Mouse (Mus musculus): Measurements from ENCODE around the gene A330070K13Rik.

Gene A330070K13Rik

DNA sequence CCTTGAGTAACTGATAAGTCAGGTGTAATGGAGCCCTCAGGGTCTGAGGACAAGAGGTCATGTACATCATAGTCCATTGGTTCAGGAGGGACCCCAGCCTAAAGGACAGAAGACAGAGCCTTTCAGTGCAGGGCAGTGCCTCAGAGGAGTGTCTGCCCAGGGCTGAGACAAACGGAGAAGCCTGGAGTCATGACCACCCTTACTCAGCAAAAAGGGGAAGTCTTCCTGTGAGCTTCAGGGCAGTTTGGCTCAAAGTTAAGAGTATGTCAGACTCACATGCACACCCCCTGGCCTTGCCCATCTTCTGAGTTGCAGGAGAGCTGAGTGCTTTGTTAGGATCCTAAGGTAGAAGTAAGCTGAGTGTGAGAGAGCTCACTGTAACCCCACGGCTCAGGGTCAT is 54.5 kb downstream of the A330070K13Rik start:
- no peak for DNase-seq
